Mouse (Mus musculus): ENCODE data around the gene Zfand3. TPM values are rescaled to one million over a fixed set of nuclear protein-coding genes. Genes with fewer than 3 reads are reported as not detected.

The Zfand3 gene
- polyA plus RNA-seq, 1 experiment from 2014 or later: 34.2 TPM

DNA sequence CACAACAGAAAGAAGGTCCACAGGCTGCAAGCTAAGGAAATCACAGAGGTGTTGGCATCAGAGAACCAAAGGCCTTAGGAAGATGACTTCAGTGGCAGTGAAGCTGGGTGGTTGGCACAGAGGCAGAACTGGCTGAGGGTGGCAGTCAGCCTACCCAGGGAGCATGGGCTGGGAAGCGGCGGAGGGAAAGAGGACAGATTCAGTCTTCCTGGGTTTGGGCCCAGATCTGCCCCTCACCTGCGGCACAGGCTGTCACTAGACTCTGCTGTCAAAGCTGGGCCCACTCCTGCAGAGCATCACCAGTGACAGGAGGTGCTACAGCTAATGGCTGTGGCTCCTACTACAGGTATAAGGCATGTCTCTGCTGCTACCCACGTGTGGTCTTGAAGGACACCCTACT lies 238.1 kb downstream of the Zfand3 start:
- Histone ChIP-seq H3K4me1 (ENCODE audit: control insufficient read depth, insufficient read depth, low read length) (peaks cover 32% of the 10 kb centered on the region), H3K27me3 (ENCODE audit: control insufficient read depth, insufficient read depth, low read length) (no peaks in the 10 kb centered on the region), H3K9me3 (replicated peaks; ENCODE audit: control insufficient read depth, low read length) (no peaks in the 10 kb centered on the region), H3K9ac (ENCODE audit: low read length) (no peak overlapping the region), H3K27ac (ENCODE audit: low read length) (no peak overlapping the region), H3K4me3 (replicated peaks; ENCODE audit: low read length) (no peak overlapping the region), H3K4me2 (ENCODE audit: low read depth, low read length) (no peak overlapping the region), H3K36me3 (ENCODE audit: control insufficient read depth, insufficient read depth, low read length) (no peaks in the 10 kb centered on the region)
- 91% methylated on average over 4 of the region's 4 CpGs for WGBS
- no peak for ATAC-seq (ENCODE audit: insufficient read depth, low FRiP score)

- no peak overlapping the region for H3K9ac ChIP-seq (ENCODE audit: low read length)
- peaks cover 32% of the 10 kb centered on the region for H3K4me1 ChIP-seq (ENCODE audit: control insufficient read depth, insufficient read depth, low read length)
- H3K27me3 ChIP-seq (ENCODE audit: control insufficient read depth, insufficient read depth, low read length): no peaks in the 10 kb centered on the region
- H3K27ac ChIP-seq (ENCODE audit: low read length): no peak overlapping the region
- H3K9me3 ChIP-seq (replicated peaks; ENCODE audit: control insufficient read depth, low read length): no peaks in the 10 kb centered on the region
- ATAC-seq (ENCODE audit: insufficient read depth, low FRiP score): no peak
- WGBS: 63% methylated on average over 7 of the region's 7 CpGs
- H3K4me3 ChIP-seq (replicated peaks; ENCODE audit: low read length): no peak overlapping the region
- H3K36me3 ChIP-seq (ENCODE audit: control insufficient read depth, insufficient read depth, low read length): no peaks in the 10 kb centered on the region
- no peak overlapping the region for H3K4me2 ChIP-seq (ENCODE audit: low read depth, low read length)
These were observed 239.0 kb downstream of the Zfand3 start for GRCm38 (mm10) chr17:30243540-30243939.

- H3K27ac ChIP-seq (ENCODE audit: low read length): peak overlapping the region; percentile 2; the same call in 1 of the 2 replicates
- no peak overlapping the region for H3K4me2 ChIP-seq (ENCODE audit: low read depth, low read length)
- H3K4me3 ChIP-seq (replicated peaks; ENCODE audit: low read length): no peak overlapping the region
- H3K27me3 ChIP-seq (ENCODE audit: control insufficient read depth, insufficient read depth, low read length): no peaks in the 10 kb centered on the region
- no peak overlapping the region for H3K9ac ChIP-seq (ENCODE audit: low read length)
- H3K36me3 ChIP-seq (ENCODE audit: control insufficient read depth, insufficient read depth, low read length): no peaks in the 10 kb centered on the region
- ATAC-seq (ENCODE audit: insufficient read depth, low FRiP score): peak; percentile 37; the same call in 1 of the 2 replicates
- H3K9me3 ChIP-seq (replicated peaks; ENCODE audit: control insufficient read depth, low read length): no peaks in the 10 kb centered on the region
- 55% methylated on average over 14 of the region's 14 CpGs for WGBS
- H3K4me1 ChIP-seq (ENCODE audit: control insufficient read depth, insufficient read depth, low read length): peaks cover 32% of the 10 kb centered on the region
These were observed 240.2 kb downstream of the Zfand3 start for GRCm38 (mm10) chr17:30244651-30245307.

GRCm38 (mm10) chr17:30245308-30245706 lies 240.8 kb downstream of the Zfand3 start:
- Histone ChIP-seq H3K27ac (ENCODE audit: low read length) (no peak overlapping the region), H3K4me3 (replicated peaks; ENCODE audit: low read length) (no peak overlapping the region), H3K9me3 (replicated peaks; ENCODE audit: control insufficient read depth, low read length) (no peaks in the 10 kb centered on the region), H3K4me1 (ENCODE audit: control insufficient read depth, insufficient read depth, low read length) (peaks cover 32% of the 10 kb centered on the region), H3K4me2 (ENCODE audit: low read depth, low read length) (no peak overlapping the region), H3K9ac (ENCODE audit: low read length) (no peak overlapping the region), H3K27me3 (ENCODE audit: control insufficient read depth, insufficient read depth, low read length) (no peaks in the 10 kb centered on the region), H3K36me3 (ENCODE audit: control insufficient read depth, insufficient read depth, low read length) (no peaks in the 10 kb centered on the region)
- 44% methylated on average over 10 of the region's 10 CpGs for WGBS
- ATAC-seq (ENCODE audit: insufficient read depth, low FRiP score): peak; percentile 44; the same call in 1 of the 2 replicates

GRCm38 (mm10) chr17:30253028-30253427 lies 248.5 kb downstream of the Zfand3 start:
- Histone ChIP-seq H3K27ac (ENCODE audit: low read length) (no peak overlapping the region), H3K36me3 (ENCODE audit: control insufficient read depth, insufficient read depth, low read length) (no peaks in the 10 kb centered on the region), H3K4me1 (ENCODE audit: control insufficient read depth, insufficient read depth, low read length) (no peaks in the 10 kb centered on the region), H3K27me3 (ENCODE audit: control insufficient read depth, insufficient read depth, low read length) (no peaks in the 10 kb centered on the region), H3K4me3 (replicated peaks; ENCODE audit: low read length) (no peak overlapping the region), H3K4me2 (ENCODE audit: low read depth, low read length) (no peak overlapping the region), H3K9me3 (replicated peaks; ENCODE audit: control insufficient read depth, low read length) (no peaks in the 10 kb centered on the region), H3K9ac (ENCODE audit: low read length) (no peak overlapping the region)
- no peak for ATAC-seq (ENCODE audit: insufficient read depth, low FRiP score)
- 88% methylated on average over 5 of the region's 5 CpGs for WGBS

- Histone ChIP-seq H3K4me2 (ENCODE audit: low read depth, low read length) (no peak overlapping the region), H3K4me3 (replicated peaks; ENCODE audit: low read length) (no peak overlapping the region), H3K36me3 (ENCODE audit: control insufficient read depth, insufficient read depth, low read length) (no peaks in the 10 kb centered on the region), H3K4me1 (ENCODE audit: control insufficient read depth, insufficient read depth, low read length) (no peaks in the 10 kb centered on the region), H3K9ac (ENCODE audit: low read length) (no peak overlapping the region), H3K27ac (ENCODE audit: low read length) (no peak overlapping the region), H3K9me3 (replicated peaks; ENCODE audit: control insufficient read depth, low read length) (no peaks in the 10 kb centered on the region), H3K27me3 (ENCODE audit: control insufficient read depth, insufficient read depth, low read length) (no peaks in the 10 kb centered on the region)
- no peak for ATAC-seq (ENCODE audit: insufficient read depth, low FRiP score)
- 62% methylated on average over 7 of the region's 7 CpGs for WGBS
These were observed 249.4 kb downstream of the Zfand3 start for GRCm38 (mm10) chr17:30253924-30254323.

GRCm38 (mm10) chr17:30255928-30256560 lies 251.5 kb downstream of the Zfand3 start:
- WGBS: 78% methylated on average over 8 of the region's 8 CpGs
- H3K27ac ChIP-seq (ENCODE audit: low read length): no peak overlapping the region
- no peak for ATAC-seq (ENCODE audit: insufficient read depth, low FRiP score)

DNA sequence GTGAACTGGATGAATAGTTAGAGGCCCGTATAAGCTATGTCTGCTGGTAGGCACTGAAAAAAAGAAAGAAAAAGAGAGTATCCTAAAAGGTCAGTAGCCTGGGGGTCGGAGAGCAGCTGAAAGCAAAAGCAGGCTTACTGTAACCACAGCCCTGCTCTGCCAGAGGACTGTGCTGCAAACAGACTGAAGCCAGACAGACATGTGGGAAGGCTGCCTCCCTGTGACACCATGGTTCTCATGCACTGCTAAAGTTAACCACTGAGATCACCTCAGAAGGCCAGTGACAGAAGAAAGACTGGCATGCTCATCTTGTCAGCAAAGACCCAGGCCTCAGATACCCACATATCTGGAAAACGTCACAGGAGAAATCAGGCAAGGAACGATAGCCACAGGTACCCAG lies 253.9 kb downstream of the Zfand3 start:
- H3K36me3 ChIP-seq (ENCODE audit: control insufficient read depth, insufficient read depth, low read length): no peaks in the 10 kb centered on the region
- peaks cover 27% of the 10 kb centered on the region for H3K4me1 ChIP-seq (ENCODE audit: control insufficient read depth, insufficient read depth, low read length)
- ATAC-seq (ENCODE audit: insufficient read depth, low FRiP score): no peak
- no peaks in the 10 kb centered on the region for H3K27me3 ChIP-seq (ENCODE audit: control insufficient read depth, insufficient read depth, low read length)
- no peak overlapping the region for H3K4me2 ChIP-seq (ENCODE audit: low read depth, low read length)
- 78% methylated on average over 4 of the region's 4 CpGs for WGBS
- no peak overlapping the region for H3K9ac ChIP-seq (ENCODE audit: low read length)
- no peaks in the 10 kb centered on the region for H3K9me3 ChIP-seq (replicated peaks; ENCODE audit: control insufficient read depth, low read length)
- H3K4me3 ChIP-seq (replicated peaks; ENCODE audit: low read length): no peak overlapping the region
- H3K27ac ChIP-seq (ENCODE audit: low read length): no peak overlapping the region

More at GRCm38 (mm10) chr17:30255928-30256560, 251.5 kb downstream of the Zfand3 start:
- Histone ChIP-seq H3K4me3 (replicated peaks; ENCODE audit: low read length) (no peak overlapping the region), H3K27me3 (ENCODE audit: control insufficient read depth, insufficient read depth, low read length) (no peaks in the 10 kb centered on the region), H3K9me3 (replicated peaks; ENCODE audit: control insufficient read depth, low read length) (no peaks in the 10 kb centered on the region), H3K36me3 (ENCODE audit: control insufficient read depth, insufficient read depth, low read length) (no peaks in the 10 kb centered on the region), H3K4me1 (ENCODE audit: control insufficient read depth, insufficient read depth, low read length) (peaks cover 6% of the 10 kb centered on the region), H3K4me2 (ENCODE audit: low read depth, low read length) (no peak overlapping the region), H3K9ac (ENCODE audit: low read length) (no peak overlapping the region)

GRCm38 (mm10) chr17:30259938-30260337 lies 255.4 kb downstream of the Zfand3 start:
- 71% methylated on average over 6 of the region's 6 CpGs for WGBS
- Histone ChIP-seq H3K27me3 (ENCODE audit: control insufficient read depth, insufficient read depth, low read length) (no peaks in the 10 kb centered on the region), H3K9me3 (replicated peaks; ENCODE audit: control insufficient read depth, low read length) (no peaks in the 10 kb centered on the region), H3K9ac (ENCODE audit: low read length) (no peak overlapping the region), H3K27ac (ENCODE audit: low read length) (no peak overlapping the region), H3K4me1 (ENCODE audit: control insufficient read depth, insufficient read depth, low read length) (peaks cover 27% of the 10 kb centered on the region), H3K4me2 (ENCODE audit: low read depth, low read length) (no peak overlapping the region), H3K36me3 (ENCODE audit: control insufficient read depth, insufficient read depth, low read length) (no peaks in the 10 kb centered on the region), H3K4me3 (replicated peaks; ENCODE audit: low read length) (no peak overlapping the region)
- no peak for ATAC-seq (ENCODE audit: insufficient read depth, low FRiP score)

Measured in stomach, embryonic 16.5 days (tissue).